Mouse (Mus musculus): Measurements from ENCODE around the gene Gm21954.

Gm21954 gene

GRCm38 (mm10) chr3:55472110-55472509, at the start of gene Gm21954:
Gene Gm21954, minus strand, starts transcription at chr3:55472210.
- no peak for DNase-seq (ENCODE audit: low read depth, low spot score)

GRCm38 (mm10) chr3:55521776-55522175, 49.8 kb upstream of the Gm21954 start:
- DNase-seq (ENCODE audit: low read depth, low spot score) = no peak

DNA sequence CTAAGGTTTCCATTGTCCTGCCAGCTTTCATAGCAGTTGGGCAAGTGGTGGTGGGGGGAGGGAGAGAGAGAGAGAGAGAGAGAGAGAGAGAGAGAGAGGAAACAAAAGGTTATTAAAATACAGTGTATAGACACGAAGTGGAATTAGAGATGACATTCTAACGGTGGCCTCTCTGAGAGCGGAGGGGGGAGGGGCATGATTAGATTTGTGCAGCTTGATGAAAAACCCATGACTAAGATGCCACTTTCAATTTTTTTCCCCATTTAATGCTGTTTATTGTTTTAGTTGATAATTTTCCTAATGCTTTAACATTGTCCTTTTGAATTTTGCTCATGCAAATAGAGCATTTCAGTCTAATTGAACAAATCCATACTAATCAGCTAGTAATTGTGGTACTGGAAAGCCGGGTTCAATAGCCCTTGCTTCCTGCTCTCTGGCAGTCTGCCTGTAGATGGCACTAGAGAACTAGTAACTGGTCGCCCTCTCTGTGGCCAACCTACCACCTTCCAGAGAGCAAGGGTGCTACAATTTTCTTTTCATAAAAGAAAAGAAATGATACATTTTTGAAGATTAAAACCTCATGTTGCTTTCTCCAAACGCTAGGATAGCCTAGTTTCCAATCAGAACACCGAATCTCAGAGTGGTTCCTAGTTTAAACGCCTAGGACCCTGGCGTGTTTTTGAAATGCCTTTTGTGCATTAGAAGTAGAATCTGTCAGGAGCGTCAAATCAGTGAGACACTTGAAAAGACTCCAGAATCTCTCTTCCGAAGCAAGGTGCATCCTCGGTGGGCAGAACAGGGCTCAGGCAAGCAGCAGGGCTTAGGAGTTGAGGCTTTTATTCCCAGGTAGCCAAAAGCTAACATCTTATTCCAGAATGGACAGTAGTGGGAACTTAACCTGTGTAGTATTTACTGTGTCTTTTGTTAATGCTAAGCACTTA, 48.5 kb upstream of the Gm21954 start:
- peak; percentile 74 for DNase-seq (ENCODE audit: low read depth, low spot score)

- DNase-seq (ENCODE audit: low read depth, low spot score) = no peak
Measured at GRCm38 (mm10) chr3:55517454-55518014, 45.5 kb upstream of the Gm21954 start.

- DNase-seq (ENCODE audit: low read depth, low spot score) = no peak
Measured at GRCm38 (mm10) chr3:55515966-55516365, 44.0 kb upstream of the Gm21954 start.

GRCm38 (mm10) chr3:55511658-55512057, 39.6 kb upstream of the Gm21954 start:
- no peak for DNase-seq (ENCODE audit: low read depth, low spot score)

- DNase-seq (ENCODE audit: low read depth, low spot score) = no peak
Measured at GRCm38 (mm10) chr3:55510198-55510597, 38.2 kb upstream of the Gm21954 start.

DNA sequence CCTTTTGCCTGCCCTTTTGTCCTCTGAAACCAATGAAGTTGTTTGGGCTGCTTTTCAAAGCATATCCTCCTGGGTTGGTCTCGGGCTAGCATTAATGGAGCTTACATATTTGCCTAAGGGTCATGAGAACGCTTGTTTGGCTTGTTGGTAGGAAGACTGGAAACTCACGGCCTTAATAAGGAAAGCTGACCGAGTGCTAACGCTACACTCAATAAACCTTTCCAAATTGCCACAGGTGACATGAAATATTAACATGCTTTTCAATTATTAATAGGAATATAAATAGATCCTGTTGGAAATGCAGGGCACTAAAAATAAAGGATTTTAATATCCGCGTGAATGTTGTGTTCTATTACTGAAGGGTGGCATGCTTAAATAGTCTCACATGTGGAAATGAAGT, 27.3 kb upstream of the Gm21954 start:
- DNase-seq (ENCODE audit: low read depth, low spot score) = no peak

- DNase-seq (ENCODE audit: low read depth, low spot score) = no peak
Measured at GRCm38 (mm10) chr3:55496462-55496941, 24.5 kb upstream of the Gm21954 start.

DNA sequence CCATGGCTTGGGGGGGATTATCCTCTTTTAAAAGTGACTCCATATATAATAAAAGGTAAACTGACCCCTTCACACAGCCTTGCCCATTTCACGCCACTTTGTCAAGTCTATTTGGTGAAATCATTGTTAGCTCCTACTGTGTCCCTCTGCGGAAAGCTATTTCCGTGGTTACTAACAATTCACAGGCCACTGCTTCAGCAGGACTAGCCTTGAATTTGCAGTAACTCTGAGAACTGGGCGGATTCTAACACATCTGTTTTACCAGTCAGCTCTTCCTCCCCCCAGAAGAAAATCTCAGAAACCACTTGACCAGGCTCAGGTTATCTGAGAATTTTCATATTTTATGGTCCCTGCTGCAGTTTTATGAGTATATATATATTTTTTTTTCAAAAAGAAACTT, 23.9 kb upstream of the Gm21954 start:
- DNase-seq (ENCODE audit: low read depth, low spot score) = no peak

- no peak for DNase-seq (ENCODE audit: low read depth, low spot score)
Measured at GRCm38 (mm10) chr3:55495231-55495630, 23.2 kb upstream of the Gm21954 start.

GRCm38 (mm10) chr3:55494348-55494747, 22.3 kb upstream of the Gm21954 start:
- DNase-seq (ENCODE audit: low read depth, low spot score) = no peak

- DNase-seq (ENCODE audit: low read depth, low spot score) = no peak
Measured at GRCm38 (mm10) chr3:55492021-55492420, 20.0 kb upstream of the Gm21954 start.

DNA sequence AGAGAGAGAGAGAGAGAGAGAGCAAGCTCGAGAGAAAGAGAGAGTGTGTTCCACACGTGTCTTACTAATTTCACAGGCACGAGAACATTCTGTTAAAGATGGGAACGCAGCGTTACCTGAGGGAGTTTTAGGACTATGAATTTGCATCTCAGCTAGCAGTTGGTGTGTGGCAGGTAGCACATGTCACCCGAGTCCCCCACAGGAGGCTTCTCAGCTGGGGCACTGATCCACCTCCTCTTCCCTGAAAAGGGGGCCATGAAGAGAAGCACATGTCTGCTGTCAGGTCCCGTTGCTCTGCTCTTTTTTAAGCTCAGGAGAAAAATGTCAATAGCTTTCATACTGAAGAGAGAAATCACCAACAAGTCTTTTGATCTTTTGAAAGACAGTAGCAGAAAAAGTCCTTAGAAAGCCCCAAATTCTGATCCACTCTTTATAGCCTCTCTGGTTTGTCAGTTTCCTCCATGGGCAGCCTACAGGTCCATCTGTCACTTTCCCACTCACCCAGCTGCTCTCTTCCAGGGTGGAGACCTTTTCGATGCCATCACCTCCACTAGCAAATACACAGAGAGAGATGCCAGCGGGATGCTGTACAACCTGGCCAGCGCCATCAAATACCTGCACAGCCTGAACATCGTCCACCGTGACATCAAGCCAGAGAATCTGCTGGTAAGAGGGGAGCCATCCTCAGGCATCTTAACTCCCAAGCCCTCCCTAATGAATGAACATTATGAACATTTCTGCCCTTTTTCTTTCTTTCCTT, 17.4 kb upstream of the Gm21954 start:
- DNase-seq (ENCODE audit: low read depth, low spot score) = no peak

DNA sequence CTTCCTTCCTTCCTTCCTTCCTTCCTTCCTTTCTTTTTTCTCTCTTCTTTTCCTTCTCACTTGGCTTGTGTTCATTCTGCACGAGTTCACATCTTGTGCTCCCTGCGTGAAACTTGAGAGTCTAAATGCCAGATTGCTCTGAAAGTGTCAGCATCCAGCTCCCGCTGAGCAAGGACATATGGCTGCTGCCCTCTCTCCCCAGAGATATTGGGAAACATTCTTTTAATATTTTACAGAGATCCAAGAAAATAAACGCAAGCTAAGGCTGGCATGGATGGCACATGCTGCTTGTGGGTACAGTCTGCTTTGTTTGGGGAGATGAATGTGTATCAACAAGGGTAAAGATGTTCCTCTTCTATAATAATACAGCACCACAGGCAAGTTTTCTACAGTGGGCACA, 11.3 kb upstream of the Gm21954 start:
- DNase-seq (ENCODE audit: low read depth, low spot score) = no peak

DNA sequence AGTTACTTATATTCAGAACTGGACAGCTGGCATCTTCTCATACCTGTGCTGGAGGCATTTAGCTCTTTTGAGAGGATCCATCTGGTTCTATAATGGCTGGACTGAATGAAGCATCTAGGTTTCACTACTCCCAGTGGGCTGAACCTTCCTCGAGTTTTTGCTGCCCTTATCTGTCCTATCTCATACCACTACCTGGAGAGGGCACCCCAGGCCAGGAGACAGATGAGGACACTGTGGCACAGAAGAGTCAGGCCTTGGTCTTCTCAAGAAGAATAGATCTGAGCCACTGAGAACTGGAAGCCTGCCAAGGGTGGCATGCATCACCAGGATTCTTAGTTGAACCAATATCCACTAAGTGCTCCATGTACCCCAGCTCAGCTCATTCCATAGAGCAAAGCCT, 9.1 kb upstream of the Gm21954 start:
- DNase-seq (ENCODE audit: low read depth, low spot score) = no peak

- no peak for DNase-seq (ENCODE audit: low read depth, low spot score)
Measured at GRCm38 (mm10) chr3:55479306-55479705, 7.3 kb upstream of the Gm21954 start.

DNA sequence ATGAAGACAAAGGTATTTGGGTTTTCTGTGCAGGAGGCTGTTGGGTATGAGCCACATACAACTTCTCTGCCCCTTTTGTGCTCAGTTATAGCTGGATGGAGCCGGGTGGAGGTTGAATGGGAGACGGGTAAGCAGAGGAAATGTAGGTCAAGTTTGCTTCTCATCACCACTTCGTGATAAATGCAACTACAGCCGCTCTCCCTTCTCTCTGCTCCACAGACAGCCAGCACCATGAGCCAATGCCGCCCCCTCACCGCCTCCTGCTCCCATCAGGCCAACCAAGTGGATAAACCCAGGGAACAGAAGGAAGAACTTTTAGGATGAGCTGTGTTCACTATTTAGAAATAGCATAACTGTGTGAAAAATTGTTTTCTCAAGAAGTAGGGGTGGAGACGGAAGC, 4.7 kb upstream of the Gm21954 start:
- no peak for DNase-seq (ENCODE audit: low read depth, low spot score)

GRCm38 (mm10) chr3:55473146-55473545, 1.1 kb upstream of the Gm21954 start:
- no peak for DNase-seq (ENCODE audit: low read depth, low spot score)

DNA sequence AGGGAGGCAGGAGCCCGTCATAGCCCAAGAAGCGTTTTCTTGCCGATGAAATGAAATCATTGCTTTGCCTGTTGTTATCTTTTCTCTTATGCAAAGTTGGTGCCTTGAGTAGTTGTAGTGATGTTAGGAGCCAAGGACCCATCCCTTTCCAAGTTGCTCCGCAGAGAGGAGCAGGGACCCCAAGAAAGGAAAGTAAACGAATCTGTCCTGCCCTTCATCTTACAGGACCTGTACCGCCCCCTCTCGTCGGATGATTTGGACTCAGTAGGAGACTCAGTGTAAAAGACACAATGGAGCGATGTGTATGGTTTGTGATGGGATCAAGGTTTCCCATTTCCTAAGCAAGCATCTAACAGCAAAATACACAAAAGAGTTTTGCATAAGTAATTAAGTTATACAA, 5.7 kb downstream of the Gm21954 start:
- no peak for DNase-seq (ENCODE audit: low read depth, low spot score)

DNA sequence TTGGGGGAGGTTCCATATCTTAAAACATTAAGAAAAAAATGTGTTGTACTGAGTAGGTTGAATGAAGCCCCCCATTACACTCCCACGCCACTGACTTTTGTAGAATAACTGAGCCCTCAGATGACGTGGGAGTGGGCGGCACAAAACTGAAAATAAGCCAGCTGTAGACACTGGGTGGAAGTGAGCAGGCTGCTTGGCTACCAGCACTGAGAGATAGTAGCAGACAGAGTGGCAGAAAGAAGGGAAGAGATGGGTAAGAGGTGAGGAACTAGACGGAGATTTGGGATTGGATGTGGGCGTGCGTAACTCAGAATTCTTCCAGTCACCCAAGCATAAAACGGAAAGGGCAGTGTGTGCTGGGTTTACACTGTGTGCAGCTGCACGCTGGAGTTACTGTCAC, 6.2 kb downstream of the Gm21954 start:
- DNase-seq (ENCODE audit: low read depth, low spot score) = no peak

- DNase-seq (ENCODE audit: low read depth, low spot score) = no peak
Measured at GRCm38 (mm10) chr3:55464226-55464625, 7.8 kb downstream of the Gm21954 start.
